Mouse (Mus musculus): ENCODE data around the gene Kifc5b.
"Not testable (repeated sequence)": the region's sequence is repeated elsewhere in the genome, so short reads cannot be mapped to it uniquely, and the experiment has no call there.

The Kifc5b gene

DNA sequence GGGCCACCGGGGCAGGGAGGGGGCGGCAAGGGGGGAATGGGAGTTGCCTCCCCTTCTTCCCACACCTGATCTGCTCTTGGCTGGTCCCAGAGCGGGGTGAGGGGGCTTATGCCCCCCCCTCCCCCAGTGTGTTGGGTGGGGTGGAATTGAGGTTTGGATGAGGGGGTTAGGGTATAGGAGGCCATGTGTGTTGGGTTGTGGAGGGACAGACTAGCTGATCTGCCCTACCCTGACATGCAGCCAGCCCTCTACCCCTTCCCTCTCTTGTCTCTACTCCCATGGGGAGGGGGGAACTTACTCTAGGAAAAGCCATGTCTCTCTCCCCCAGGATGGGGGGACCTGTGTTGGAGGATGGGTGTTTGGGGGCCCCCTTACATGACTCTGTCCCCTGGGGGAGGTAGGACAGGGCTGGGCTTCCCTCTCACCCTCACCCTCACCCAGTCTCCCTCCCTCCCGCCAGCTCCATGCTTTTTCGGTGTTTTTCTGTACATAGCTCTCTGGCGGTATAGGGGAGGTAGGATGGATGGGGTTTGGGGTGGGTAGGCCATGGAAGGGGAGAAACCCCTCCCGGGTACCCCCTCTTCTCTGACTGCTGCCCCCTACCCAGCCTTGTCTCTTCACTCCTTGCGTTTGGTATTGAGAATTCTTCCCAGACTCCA lies 54.5 kb downstream of the Kifc5b start:
- DNase-seq (ENCODE audit: low spot score), result no peak

DNA sequence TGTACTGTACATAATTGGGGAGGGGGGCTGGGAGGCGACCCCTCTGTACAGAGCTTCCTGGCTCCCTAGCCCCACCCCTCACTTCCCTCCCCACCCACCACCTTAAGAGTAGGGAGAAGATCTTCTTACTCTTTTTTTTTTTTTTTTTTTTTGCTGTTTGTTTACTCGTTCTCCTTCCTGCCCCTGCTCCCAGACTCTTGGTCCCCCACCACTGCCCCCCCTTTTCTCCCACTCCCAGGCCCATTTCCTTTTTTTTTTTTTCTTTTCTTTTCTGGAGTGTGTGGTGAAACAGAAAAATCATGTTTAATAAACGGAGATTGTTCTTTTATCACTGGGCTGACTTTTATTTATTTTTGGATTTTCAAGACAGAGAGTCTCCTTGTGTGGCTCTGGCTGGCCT lies 55.2 kb downstream of the Kifc5b start:
- DNase-seq (ENCODE audit: low spot score), result no peak

DNA sequence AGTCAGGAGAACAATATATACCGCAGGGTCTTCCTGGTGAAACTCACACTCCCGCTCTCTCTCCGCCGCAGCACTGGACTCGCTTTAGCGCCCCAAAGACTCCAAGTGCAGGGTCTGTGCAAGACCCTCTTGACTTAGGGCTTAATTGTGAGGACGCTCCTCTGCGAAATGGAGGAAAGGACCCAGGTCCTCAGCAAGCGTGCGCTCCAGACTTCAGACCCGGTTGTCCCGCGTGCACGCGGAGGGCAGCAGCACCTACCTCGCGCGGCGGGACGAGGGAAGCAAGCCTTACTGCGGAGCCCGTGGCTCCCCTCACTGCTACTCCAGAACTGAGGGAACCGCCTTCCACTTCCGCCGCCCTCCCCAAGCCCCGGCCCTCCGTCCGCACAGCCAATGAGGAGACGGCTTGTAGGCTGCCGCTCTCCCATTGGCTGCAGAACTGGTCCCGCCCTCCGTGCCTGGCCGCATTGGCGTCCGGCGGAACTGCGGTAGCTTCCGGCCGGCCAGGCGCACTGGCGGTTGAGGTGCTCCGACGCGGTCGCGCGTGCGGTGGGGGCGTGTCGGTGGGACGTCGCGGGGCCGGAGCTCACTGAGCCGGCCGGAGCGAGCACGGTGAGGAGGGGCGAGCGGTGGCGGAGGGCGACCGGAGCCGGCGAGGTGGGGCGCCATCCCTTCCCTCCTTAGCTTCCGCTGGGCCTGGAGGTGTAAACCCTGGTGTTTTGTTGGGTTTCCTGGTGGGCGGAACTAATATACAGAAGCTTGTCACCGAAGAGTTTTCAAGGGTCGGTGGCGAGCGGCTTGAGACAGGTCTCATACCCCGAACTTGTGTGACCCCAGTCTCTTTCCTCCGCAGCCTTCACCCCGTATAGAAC lies 56.0 kb downstream of the Kifc5b start, which contains the start of gene Zbtb9:
Zbtb9 (plus strand) TSS at position 465 of the 872 bp plus-strand sequence.
- DNase-seq (ENCODE audit: low spot score), result peak; percentile 94

DNA sequence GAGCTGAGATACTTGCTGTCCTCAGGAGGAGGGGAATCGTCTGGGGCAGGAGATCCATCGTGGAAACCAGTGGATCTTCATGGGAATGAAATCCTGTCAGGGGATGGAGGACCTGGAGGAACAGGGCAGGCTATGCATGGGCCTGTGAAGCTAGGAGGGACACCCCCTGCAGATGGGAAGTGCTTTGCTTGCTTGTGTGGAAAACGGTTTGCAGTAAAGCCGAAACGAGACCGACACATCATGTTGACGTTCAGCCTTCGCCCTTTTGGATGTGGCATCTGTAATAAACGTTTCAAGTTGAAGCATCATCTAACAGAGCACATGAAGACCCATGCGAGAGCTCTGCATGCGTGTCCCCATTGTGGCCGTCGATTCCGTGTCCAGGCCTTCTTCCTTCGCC lies 57.7 kb downstream of the Kifc5b start:
- no peak for DNase-seq (ENCODE audit: low spot score)

DNA sequence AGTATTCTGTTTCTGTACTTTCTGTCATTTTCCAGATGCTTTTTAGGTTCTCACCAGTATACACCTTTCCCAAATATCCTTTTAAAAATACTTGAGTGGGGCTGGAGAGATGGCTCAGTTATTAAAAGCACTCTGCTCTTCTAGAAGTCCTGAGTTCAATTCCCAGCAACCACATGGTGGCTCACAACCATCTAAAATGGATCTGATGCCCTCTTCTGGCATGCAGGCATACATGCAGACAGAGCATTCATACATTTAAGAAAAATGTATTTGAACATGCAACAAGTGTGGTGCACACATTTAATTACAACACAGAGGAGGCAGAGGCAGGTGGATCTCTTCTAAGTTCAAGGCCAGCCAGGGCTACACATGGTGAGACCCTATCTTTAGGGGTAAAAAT lies 58.5 kb downstream of the Kifc5b start:
- DNase-seq (ENCODE audit: low spot score), result no peak

DNA sequence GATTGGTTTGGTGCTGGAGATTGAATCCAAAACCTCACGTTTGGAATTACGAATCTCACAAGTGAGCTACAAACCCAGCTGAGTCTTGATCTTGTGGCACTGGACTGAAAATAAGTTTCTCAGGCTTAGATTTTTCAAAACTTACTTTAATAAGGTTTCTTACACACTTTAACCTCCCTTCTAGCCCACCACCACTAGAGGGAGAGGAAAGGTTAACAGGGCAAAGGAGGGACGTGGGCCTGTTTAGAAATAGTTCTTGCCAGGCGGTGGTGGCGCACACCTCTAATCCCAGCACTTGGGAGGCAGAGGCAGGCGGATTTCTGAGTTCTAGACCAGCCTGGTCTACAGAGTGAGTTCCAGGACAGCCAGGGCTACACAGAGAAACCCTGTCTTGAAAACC lies 60.5 kb downstream of the Kifc5b start:
- not testable (repeated sequence) for DNase-seq (ENCODE audit: low spot score)

DNA sequence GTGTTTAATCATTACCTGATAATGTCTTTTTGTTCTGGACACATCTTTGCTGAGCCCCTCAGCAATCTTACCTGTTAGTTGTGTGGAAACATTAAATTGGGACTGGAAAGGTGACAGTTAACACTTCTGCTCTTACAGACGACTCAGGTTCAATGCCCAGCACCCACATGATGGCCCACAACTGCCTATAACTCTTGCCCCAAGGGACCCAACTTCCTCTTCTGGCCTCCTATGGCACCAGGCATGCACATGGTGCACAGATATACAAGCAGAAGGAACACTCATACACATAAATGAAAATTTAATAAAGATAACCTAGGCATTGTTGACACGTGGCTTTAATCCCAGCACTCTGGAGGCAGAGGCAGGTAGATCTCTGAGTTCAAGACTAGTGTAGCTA lies 62.5 kb downstream of the Kifc5b start:
- no peak for DNase-seq (ENCODE audit: low spot score)

DNA sequence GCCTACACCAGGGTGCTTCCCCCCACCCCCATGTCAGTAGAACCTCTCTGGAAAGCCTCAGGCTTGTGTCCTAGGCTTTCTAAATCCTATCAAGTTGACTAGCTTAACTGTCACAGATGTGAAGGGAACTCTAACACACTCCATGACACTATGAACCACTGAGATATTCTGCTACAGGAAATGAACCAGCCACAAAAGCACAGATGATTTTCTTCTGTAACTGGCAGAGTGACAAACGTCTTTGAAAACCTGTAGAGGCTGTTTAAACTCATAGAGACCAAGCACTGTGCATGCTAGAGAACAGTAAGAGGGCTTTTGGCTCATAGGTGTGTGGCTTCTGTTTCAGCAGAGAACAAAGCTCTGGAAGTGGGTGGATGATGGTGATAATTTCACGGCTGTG lies 64.2 kb downstream of the Kifc5b start:
- DNase-seq (ENCODE audit: low spot score), result no peak
